Mouse (Mus musculus) cerebellum, postnatal 4 days (tissue): Measurements from ENCODE around the gene Cstf3.

Source experiments
- DNase-seq, 2 experiments: peaks; one replicate each; pipeline ENCODE4 v3.0.0; 2022; ENCODE audit warnings: low spot score in 2 of 2, mixed read lengths in 1 of 2

Gene Cstf3

GRCm38 (mm10) chr2:104603431-104603830 is 13.1 kb downstream of the Cstf3 start:
- no peak for DNase-seq

- DNase-seq = no peak
These were observed 14.4 kb downstream of the Cstf3 start for GRCm38 (mm10) chr2:104604718-104605117.

GRCm38 (mm10) chr2:104605560-104605959 is 15.2 kb downstream of the Cstf3 start:
- no peak for DNase-seq

- DNase-seq = no peak
These were observed 24.5 kb downstream of the Cstf3 start for GRCm38 (mm10) chr2:104614786-104615185.

- DNase-seq = no peak
These were observed 25.8 kb downstream of the Cstf3 start for GRCm38 (mm10) chr2:104615985-104616711.

- no peak for DNase-seq
These were observed 68.3 kb downstream of the Cstf3 start for GRCm38 (mm10) chr2:104658659-104659058.

- DNase-seq = no peak
These were observed 73.2 kb downstream of the Cstf3 start for GRCm38 (mm10) chr2:104663372-104664100.

- DNase-seq = no peak
These were observed 78.9 kb downstream of the Cstf3 start for GRCm38 (mm10) chr2:104669122-104669804.

GRCm38 (mm10) chr2:104671724-104672123 is 81.4 kb downstream of the Cstf3 start:
- no peak for DNase-seq

- DNase-seq = no peak
These were observed 87.0 kb downstream of the Cstf3 start for GRCm38 (mm10) chr2:104677326-104677725.

GRCm38 (mm10) chr2:104684771-104685170 is 94.4 kb downstream of the Cstf3 start:
- no peak for DNase-seq

GRCm38 (mm10) chr2:104685418-104685817 is 95.1 kb downstream of the Cstf3 start:
- DNase-seq = peak; percentile 60 to 86

GRCm38 (mm10) chr2:104687261-104687660 is 96.9 kb downstream of the Cstf3 start:
- DNase-seq = no peak

- no peak for DNase-seq
These were observed 98.0 kb downstream of the Cstf3 start for GRCm38 (mm10) chr2:104688321-104688720.

GRCm38 (mm10) chr2:104688724-104689123 is 98.4 kb downstream of the Cstf3 start:
- DNase-seq = no peak

GRCm38 (mm10) chr2:104690720-104691119 is 100.4 kb downstream of the Cstf3 start:
- DNase-seq = no peak

- DNase-seq = no peak
These were observed 102.2 kb downstream of the Cstf3 start for GRCm38 (mm10) chr2:104692551-104692950.

- no peak for DNase-seq
These were observed 109.3 kb downstream of the Cstf3 start for GRCm38 (mm10) chr2:104699659-104700058.

GRCm38 (mm10) chr2:104703158-104703557 is 112.8 kb downstream of the Cstf3 start:
- no peak for DNase-seq

GRCm38 (mm10) chr2:104704355-104704754 is 114.0 kb downstream of the Cstf3 start:
- no peak for DNase-seq

GRCm38 (mm10) chr2:104709786-104710337 is 119.5 kb downstream of the Cstf3 start:
- no peak for DNase-seq

- no peak for DNase-seq
These were observed 120.5 kb downstream of the Cstf3 start for GRCm38 (mm10) chr2:104710670-104711370.
